Mouse (Mus musculus) G1E (cell line): ENCODE data around the gene Prkcsh.

Experiments used
- GATA1 ChIP-seq: IDR thresholded peaks from 2 replicates; pipeline ENCODE4 v1.6.1; 2012; ENCODE audit warnings: borderline replicate concordance, low read length, inconsistent platforms, mixed read lengths
- POLR2AphosphoS5 ChIP-seq: IDR thresholded peaks from 2 replicates; pipeline ENCODE4 v1.6.1; 2012; ENCODE audit warnings: low read depth, low read length, inconsistent platforms; ENCODE audit not compliant: insufficient replicate concordance

- TF ChIP-seq GATA1 (no peak), POLR2AphosphoS5 (no peak)
These were observed 47.2 kb downstream of the Prkcsh start for GRCm38 (mm10) chr9:22049721-22050270.
